Mouse (Mus musculus): ENCODE measurements around the gene Mast4. TPM values are rescaled to one million over a fixed set of nuclear protein-coding genes. Genes with fewer than 3 reads are reported as not detected.

Gene Mast4
- polyA plus RNA-seq, 1 experiment from 2014 or later = 2.5 TPM

- 71% methylated on average over 8 of the region's 8 CpGs for WGBS (ENCODE audit: insufficient replicate concordance)
- no peak for ATAC-seq (ENCODE audit: low read depth)
- no peak overlapping the region for H3K4me3 ChIP-seq (ENCODE audit: low read depth, low read length)
These were observed 499.0 kb downstream of the Mast4 start for GRCm38 (mm10) chr13:102835336-102835735.

GRCm38 (mm10) chr13:102818287-102818686 lies 516.0 kb downstream of the Mast4 start:
- Histone ChIP-seq H3K4me1 (ENCODE audit: control insufficient read depth, low read depth, low read length) (no peaks in the 10 kb centered on the region), H3K9me3 (replicated peaks; ENCODE audit: control insufficient read depth, low read length) (no peaks in the 10 kb centered on the region), H3K9ac (ENCODE audit: low read depth, low read length) (no peak overlapping the region), H3K4me2 (ENCODE audit: low read depth, low read length) (no peak overlapping the region), H3K4me3 (ENCODE audit: low read depth, low read length) (no peak overlapping the region), H3K27ac (ENCODE audit: low read length) (no peak overlapping the region), H3K36me3 (ENCODE audit: control insufficient read depth, insufficient read depth) (no peaks in the 10 kb centered on the region), H3K27me3 (ENCODE audit: control insufficient read depth, insufficient read depth, low read depth, low read length) (no peaks in the 10 kb centered on the region)
- no peak for ATAC-seq (ENCODE audit: low read depth)
- WGBS (ENCODE audit: insufficient replicate concordance) = 52% methylated on average over 4 of the region's 4 CpGs

More at GRCm38 (mm10) chr13:102835336-102835735, 499.0 kb downstream of the Mast4 start:
- Histone ChIP-seq H3K27ac (ENCODE audit: low read length) (no peak overlapping the region), H3K27me3 (ENCODE audit: control insufficient read depth, insufficient read depth, low read depth, low read length) (no peaks in the 10 kb centered on the region), H3K4me2 (ENCODE audit: low read depth, low read length) (no peak overlapping the region), H3K4me1 (ENCODE audit: control insufficient read depth, low read depth, low read length) (no peaks in the 10 kb centered on the region), H3K9ac (ENCODE audit: low read depth, low read length) (no peak overlapping the region), H3K36me3 (ENCODE audit: control insufficient read depth, insufficient read depth) (no peaks in the 10 kb centered on the region), H3K9me3 (replicated peaks; ENCODE audit: control insufficient read depth, low read length) (no peaks in the 10 kb centered on the region)

- Histone ChIP-seq H3K36me3 (ENCODE audit: control insufficient read depth, insufficient read depth) (no peaks in the 10 kb centered on the region), H3K9me3 (replicated peaks; ENCODE audit: control insufficient read depth, low read length) (no peaks in the 10 kb centered on the region), H3K4me3 (ENCODE audit: low read depth, low read length) (no peak overlapping the region), H3K27me3 (ENCODE audit: control insufficient read depth, insufficient read depth, low read depth, low read length) (no peaks in the 10 kb centered on the region), H3K9ac (ENCODE audit: low read depth, low read length) (no peak overlapping the region), H3K27ac (ENCODE audit: low read length) (no peak overlapping the region), H3K4me1 (ENCODE audit: control insufficient read depth, low read depth, low read length) (no peaks in the 10 kb centered on the region; the same call in 1 of the 2 replicates), H3K4me2 (ENCODE audit: low read depth, low read length) (no peak overlapping the region)
- WGBS (ENCODE audit: insufficient replicate concordance) = 43% methylated on average over 7 of the region's 7 CpGs
- peak; percentile 30; the same call in 1 of the 2 replicates for ATAC-seq (ENCODE audit: low read depth)
These were observed 517.6 kb downstream of the Mast4 start for GRCm38 (mm10) chr13:102816689-102817088.

- WGBS (ENCODE audit: insufficient replicate concordance) = 26% methylated on average over 6 of the region's 6 CpGs
- Histone ChIP-seq H3K27me3 (ENCODE audit: control insufficient read depth, insufficient read depth, low read depth, low read length) (no peaks in the 10 kb centered on the region), H3K4me1 (ENCODE audit: control insufficient read depth, low read depth, low read length) (no peaks in the 10 kb centered on the region; the same call in none of the 2 replicates), H3K9me3 (replicated peaks; ENCODE audit: control insufficient read depth, low read length) (no peaks in the 10 kb centered on the region), H3K36me3 (ENCODE audit: control insufficient read depth, insufficient read depth) (no peaks in the 10 kb centered on the region), H3K9ac (ENCODE audit: low read depth, low read length) (no peak overlapping the region), H3K4me3 (ENCODE audit: low read depth, low read length) (no peak overlapping the region), H3K4me2 (ENCODE audit: low read depth, low read length) (no peak overlapping the region), H3K27ac (ENCODE audit: low read length) (no peak overlapping the region)
- peak; percentile 39; the same call in 1 of the 2 replicates for ATAC-seq (ENCODE audit: low read depth)
These were observed 519.1 kb downstream of the Mast4 start for GRCm38 (mm10) chr13:102815158-102815557.

GRCm38 (mm10) chr13:102811129-102811832 lies 523.0 kb downstream of the Mast4 start:
- Histone ChIP-seq H3K4me2 (ENCODE audit: low read depth, low read length) (peak overlapping the region; percentile 49), H3K4me3 (ENCODE audit: low read depth, low read length) (peak overlapping the region; percentile 8; the same call in 1 of the 2 replicates), H3K4me1 (ENCODE audit: control insufficient read depth, low read depth, low read length) (no peaks in the 10 kb centered on the region; the same call in none of the 2 replicates), H3K36me3 (ENCODE audit: control insufficient read depth, insufficient read depth) (no peaks in the 10 kb centered on the region), H3K27me3 (ENCODE audit: control insufficient read depth, insufficient read depth, low read depth, low read length) (no peaks in the 10 kb centered on the region), H3K27ac (ENCODE audit: low read length) (no peak overlapping the region), H3K9ac (ENCODE audit: low read depth, low read length) (no peak overlapping the region), H3K9me3 (replicated peaks; ENCODE audit: control insufficient read depth, low read length) (no peaks in the 10 kb centered on the region)
- 26% methylated on average over 15 of the region's 15 CpGs for WGBS (ENCODE audit: insufficient replicate concordance)
- no peak for ATAC-seq (ENCODE audit: low read depth)

GRCm38 (mm10) chr13:102806652-102807051 lies 527.6 kb downstream of the Mast4 start:
- Histone ChIP-seq H3K36me3 (ENCODE audit: control insufficient read depth, insufficient read depth) (no peaks in the 10 kb centered on the region), H3K4me3 (ENCODE audit: low read depth, low read length) (no peak overlapping the region), H3K9ac (ENCODE audit: low read depth, low read length) (no peak overlapping the region), H3K9me3 (replicated peaks; ENCODE audit: control insufficient read depth, low read length) (no peaks in the 10 kb centered on the region), H3K27ac (ENCODE audit: low read length) (no peak overlapping the region), H3K4me2 (ENCODE audit: low read depth, low read length) (no peak overlapping the region), H3K27me3 (ENCODE audit: control insufficient read depth, insufficient read depth, low read depth, low read length) (no peaks in the 10 kb centered on the region), H3K4me1 (ENCODE audit: control insufficient read depth, low read depth, low read length) (no peaks in the 10 kb centered on the region; the same call in 1 of the 2 replicates)
- no peak for ATAC-seq (ENCODE audit: low read depth)
- 75% methylated on average over 3 of the region's 3 CpGs for WGBS (ENCODE audit: insufficient replicate concordance)

- no peak; the same call in 1 of the 2 replicates for ATAC-seq (ENCODE audit: low read depth)
- Histone ChIP-seq H3K9me3 (replicated peaks; ENCODE audit: control insufficient read depth, low read length) (no peaks in the 10 kb centered on the region), H3K4me3 (ENCODE audit: low read depth, low read length) (no peak overlapping the region), H3K27ac (ENCODE audit: low read length) (no peak overlapping the region), H3K4me2 (ENCODE audit: low read depth, low read length) (no peak overlapping the region), H3K27me3 (ENCODE audit: control insufficient read depth, insufficient read depth, low read depth, low read length) (no peaks in the 10 kb centered on the region), H3K9ac (ENCODE audit: low read depth, low read length) (no peak overlapping the region), H3K4me1 (ENCODE audit: control insufficient read depth, low read depth, low read length) (no peaks in the 10 kb centered on the region), H3K36me3 (ENCODE audit: control insufficient read depth, insufficient read depth) (no peaks in the 10 kb centered on the region)
- WGBS (ENCODE audit: insufficient replicate concordance) = 72% methylated on average over 6 of the region's 6 CpGs
These were observed 529.1 kb downstream of the Mast4 start for GRCm38 (mm10) chr13:102805190-102805589.

GRCm38 (mm10) chr13:102803206-102803605 lies 531.1 kb downstream of the Mast4 start:
- 69% methylated on average over 9 of the region's 9 CpGs for WGBS (ENCODE audit: insufficient replicate concordance)
- Histone ChIP-seq H3K27ac (ENCODE audit: low read length) (no peak overlapping the region), H3K27me3 (ENCODE audit: control insufficient read depth, insufficient read depth, low read depth, low read length) (no peaks in the 10 kb centered on the region), H3K4me2 (ENCODE audit: low read depth, low read length) (no peak overlapping the region), H3K4me1 (ENCODE audit: control insufficient read depth, low read depth, low read length) (no peaks in the 10 kb centered on the region), H3K9me3 (replicated peaks; ENCODE audit: control insufficient read depth, low read length) (no peaks in the 10 kb centered on the region), H3K36me3 (ENCODE audit: control insufficient read depth, insufficient read depth) (no peaks in the 10 kb centered on the region), H3K4me3 (ENCODE audit: low read depth, low read length) (no peak overlapping the region), H3K9ac (ENCODE audit: low read depth, low read length) (no peak overlapping the region)
- ATAC-seq (ENCODE audit: low read depth) = no peak

GRCm38 (mm10) chr13:102792157-102792556 lies 542.1 kb downstream of the Mast4 start:
- H3K27me3 ChIP-seq (ENCODE audit: control insufficient read depth, insufficient read depth, low read depth, low read length) = no peaks in the 10 kb centered on the region
- H3K9me3 ChIP-seq (replicated peaks; ENCODE audit: control insufficient read depth, low read length) = no peaks in the 10 kb centered on the region
- WGBS (ENCODE audit: insufficient replicate concordance) = 51% methylated on average over 3 of the region's 3 CpGs
- no peak overlapping the region for H3K27ac ChIP-seq (ENCODE audit: low read length)
- H3K9ac ChIP-seq (ENCODE audit: low read depth, low read length) = no peak overlapping the region
- no peak overlapping the region for H3K4me2 ChIP-seq (ENCODE audit: low read depth, low read length)
- no peaks in the 10 kb centered on the region for H3K4me1 ChIP-seq (ENCODE audit: control insufficient read depth, low read depth, low read length)
- no peaks in the 10 kb centered on the region for H3K36me3 ChIP-seq (ENCODE audit: control insufficient read depth, insufficient read depth)
- no peak overlapping the region for H3K4me3 ChIP-seq (ENCODE audit: low read depth, low read length)
- ATAC-seq (ENCODE audit: low read depth) = no peak
